Mouse (Mus musculus) forebrain, embryonic 13.5 days (tissue): ENCODE results near the gene Zfp330. TPM values are rescaled to one million over a fixed set of nuclear protein-coding genes. Genes with fewer than 3 reads are reported as not detected.

Source experiments
- polyA plus RNA-seq: library from polyadenylated mRNA; unstranded; fragments of >200 nt; fragmentation: Nextera tagmentation; extraction: Ambion mirVana; gene quantifications from 2 replicates; pipeline ENCODE4 v1.2.1, GENCODE M21; 2015

Zfp330 gene
- polyA plus RNA-seq, 1 experiment from 2014 or later, result 74.8 TPM

Other genes starting within 250 kb of the Zfp330 start
- gene Rnf150, start 89.2 kb upstream of the Zfp330 start, polyA plus RNA-seq, result 1.5 and 1.7 TPM in 2 replicates